Mouse (Mus musculus) heart, embryonic 11.5 days (tissue): ENCODE results near the gene Ptprn2. TPM values are rescaled to one million over a fixed set of nuclear protein-coding genes. Genes with fewer than 3 reads are reported as not detected.

ENCODE experiments used
- ATAC-seq: fragments of 200-750 bp; cut with Nextera tagmentation; replicated peaks from 2 replicates; pipeline ENCODE4 v1.8.0; 2017; ENCODE audit warnings: moderate library complexity; ENCODE audit not compliant: insufficient number of reproducible peaks, low FRiP score, low TSS enrichment
- H3K27ac ChIP-seq: fragments of 300-500 bp; sonication (generic); 2 replicates; pipeline ENCODE4 v1.5.1; 2014; ENCODE audit warnings: mild to moderate bottlenecking, low read depth, low read length
- H3K27me3 ChIP-seq: fragments of 300-500 bp; sonication (generic); 2 replicates; pipeline ENCODE4 v1.6.1; 2014; ENCODE audit warnings: mild to moderate bottlenecking, low read length, mixed read lengths; ENCODE audit not compliant: control insufficient read depth, insufficient read depth
- H3K36me3 ChIP-seq: fragments of 300-500 bp; sonication (generic); 2 replicates; pipeline ENCODE4 v1.6.1; 2014; ENCODE audit warnings: mild to moderate bottlenecking, low read length, moderate library complexity, mixed read lengths; ENCODE audit not compliant: control insufficient read depth, insufficient read depth
- H3K4me1 ChIP-seq: fragments of 300-500 bp; sonication (generic); 2 replicates; pipeline ENCODE4 v1.6.1; 2014; ENCODE audit warnings: low read length; ENCODE audit not compliant: control insufficient read depth, insufficient read depth
- H3K4me2 ChIP-seq: fragments of 300-500 bp; sonication (generic); 2 replicates; pipeline ENCODE4 v1.6.1; 2014; ENCODE audit warnings: mild to moderate bottlenecking, moderate library complexity
- H3K4me3 ChIP-seq: fragments of 300-500 bp; sonication (generic); 2 replicates; pipeline ENCODE4 v1.5.1; 2014; ENCODE audit warnings: low read depth, low read length
- H3K9ac ChIP-seq: fragments of 300-500 bp; sonication (generic); 2 replicates; pipeline ENCODE4 v1.6.1; 2014; ENCODE audit warnings: mild to moderate bottlenecking, low read depth, low read length, moderate library complexity
- H3K9me3 ChIP-seq: fragments of 300-500 bp; sonication (generic); replicated peaks from 2 replicates; pipeline ENCODE4 v1.6.1; 2016; ENCODE audit warnings: low read length; ENCODE audit not compliant: control insufficient read depth
- WGBS: fragments of 180-500 bp; shearing (Covaris S2); extraction: QIAGEN DNeasy Blood & Tissue Kit; methylation state at CpG from one replicate; pipeline ENCODE4 v1.1.7; 2014; ENCODE audit not compliant: insufficient replicate concordance; 5-methylcytosine and 5-hydroxymethylcytosine counted together
- polyA plus RNA-seq: library from polyadenylated mRNA; unstranded; fragments of >200 nt; fragmentation: Nextera tagmentation; extraction: Ambion mirVana; gene quantifications from 2 replicates; pipeline ENCODE4 v1.2.1, GENCODE M21; 2014

Gene Ptprn2
- polyA plus RNA-seq, 1 experiment from 2014 or later: not detected

GRCm38 (mm10) chr12:117251663-117252425 lies 766.3 kb downstream of the Ptprn2 start:
- H3K9ac ChIP-seq: no peak overlapping the region
- H3K27ac ChIP-seq: no peak overlapping the region
- no peak for ATAC-seq
- no peaks in the 10 kb centered on the region for H3K36me3 ChIP-seq
- H3K4me1 ChIP-seq: peaks cover 5% of the 10 kb centered on the region; the same call in 1 of the 2 replicates
- H3K27me3 ChIP-seq: no peaks in the 10 kb centered on the region; the same call in 1 of the 2 replicates
- H3K4me2 ChIP-seq: peak overlapping the region; percentile 29
- no peak overlapping the region for H3K4me3 ChIP-seq
- 15% methylated on average over 11 of the region's 11 CpGs for WGBS
- H3K9me3 ChIP-seq: no peaks in the 10 kb centered on the region

DNA sequence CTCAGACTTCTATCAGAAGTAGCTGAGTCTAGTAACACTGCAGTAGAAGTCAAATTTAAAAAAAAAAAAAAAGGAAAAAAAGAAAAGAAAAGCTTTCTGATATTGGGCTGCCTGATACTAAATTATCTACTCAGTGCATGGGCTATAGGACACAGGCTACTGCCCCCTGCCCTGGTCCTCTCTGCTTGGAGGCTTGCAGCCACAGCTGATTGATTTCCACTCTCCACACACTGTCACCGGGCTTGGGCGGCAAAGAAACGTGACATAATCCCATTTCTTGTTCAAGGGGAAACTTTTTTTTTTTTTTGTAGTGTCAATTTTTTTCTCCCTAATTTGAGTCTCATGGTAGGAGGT lies 766.9 kb downstream of the Ptprn2 start:
- Histone ChIP-seq H3K4me2 (no peak overlapping the region), H3K27me3 (peaks cover 2% of the 10 kb centered on the region; the same call in 1 of the 2 replicates), H3K4me1 (peaks cover 5% of the 10 kb centered on the region; the same call in 1 of the 2 replicates), H3K9ac (no peak overlapping the region), H3K27ac (no peak overlapping the region), H3K36me3 (no peaks in the 10 kb centered on the region), H3K9me3 (no peaks in the 10 kb centered on the region), H3K4me3 (no peak overlapping the region)
- ATAC-seq: no peak
- WGBS: 12% methylated on average over 3 of the region's 3 CpGs

GRCm38 (mm10) chr12:117254356-117254755 lies 768.8 kb downstream of the Ptprn2 start:
- Histone ChIP-seq H3K27me3 (peaks cover 12% of the 10 kb centered on the region), H3K4me2 (no peak overlapping the region), H3K27ac (no peak overlapping the region), H3K9me3 (no peaks in the 10 kb centered on the region), H3K36me3 (no peaks in the 10 kb centered on the region), H3K4me3 (no peak overlapping the region), H3K9ac (no peak overlapping the region), H3K4me1 (peaks cover 5% of the 10 kb centered on the region; the same call in 1 of the 2 replicates)
- no peak for ATAC-seq
- 53% methylated on average over 9 of the region's 9 CpGs for WGBS

- ATAC-seq: no peak
- WGBS: 41% methylated on average over 6 of the region's 6 CpGs
- no peak overlapping the region for H3K9ac ChIP-seq
- H3K36me3 ChIP-seq: no peaks in the 10 kb centered on the region
- no peak overlapping the region for H3K27ac ChIP-seq
- H3K4me3 ChIP-seq: no peak overlapping the region
- no peaks in the 10 kb centered on the region for H3K9me3 ChIP-seq
- H3K4me1 ChIP-seq: peaks cover 5% of the 10 kb centered on the region; the same call in 1 of the 2 replicates
- peaks cover 12% of the 10 kb centered on the region for H3K27me3 ChIP-seq
- H3K4me2 ChIP-seq: no peak overlapping the region
Measured at GRCm38 (mm10) chr12:117255325-117255724, 769.8 kb downstream of the Ptprn2 start.

DNA sequence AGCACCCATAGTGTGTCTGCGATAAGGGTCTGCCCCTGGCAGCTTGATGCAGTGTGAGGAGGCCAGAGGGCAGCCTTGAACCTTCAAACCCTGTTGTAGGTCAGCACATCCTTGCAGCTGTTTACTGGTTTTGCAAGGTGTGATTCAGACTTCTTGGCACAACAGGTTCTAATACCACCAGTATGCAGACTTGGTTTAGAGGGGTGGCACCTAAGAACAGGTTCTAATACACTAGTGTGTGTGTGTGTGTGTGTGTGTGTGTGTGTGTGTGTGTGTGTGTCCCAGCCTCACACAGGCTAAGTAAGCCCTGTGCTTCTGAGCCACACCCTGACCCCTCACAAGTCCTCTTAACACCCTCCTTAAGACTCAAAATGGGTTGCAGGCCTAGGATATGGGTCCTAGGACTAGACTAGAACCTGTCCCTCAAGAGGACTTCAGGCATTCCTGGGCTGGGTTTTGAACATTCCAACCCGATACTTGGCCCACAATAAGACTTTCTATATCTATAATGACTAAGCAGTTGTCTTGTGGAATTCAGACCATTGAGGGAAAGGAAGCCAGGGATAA lies 770.3 kb downstream of the Ptprn2 start:
- Histone ChIP-seq H3K27me3 (peaks cover 12% of the 10 kb centered on the region), H3K4me2 (no peak overlapping the region), H3K9me3 (no peaks in the 10 kb centered on the region), H3K36me3 (no peaks in the 10 kb centered on the region), H3K9ac (no peak overlapping the region), H3K4me1 (peaks cover 5% of the 10 kb centered on the region; the same call in 1 of the 2 replicates), H3K27ac (no peak overlapping the region), H3K4me3 (no peak overlapping the region)
- ATAC-seq: no peak
- WGBS: 73% methylated on average over 2 of the region's 2 CpGs

- Histone ChIP-seq H3K36me3 (no peaks in the 10 kb centered on the region), H3K27ac (no peak overlapping the region), H3K9ac (no peak overlapping the region), H3K4me2 (no peak overlapping the region), H3K9me3 (no peaks in the 10 kb centered on the region), H3K4me3 (no peak overlapping the region), H3K4me1 (no peaks in the 10 kb centered on the region), H3K27me3 (peaks cover 12% of the 10 kb centered on the region)
- no peak for ATAC-seq
- WGBS: 72% methylated on average over 5 of the region's 5 CpGs
Measured at GRCm38 (mm10) chr12:117256849-117257204, 771.3 kb downstream of the Ptprn2 start.

GRCm38 (mm10) chr12:117257205-117257920 lies 771.8 kb downstream of the Ptprn2 start:
- H3K9ac ChIP-seq: no peak overlapping the region
- no peaks in the 10 kb centered on the region for H3K4me1 ChIP-seq
- H3K36me3 ChIP-seq: no peaks in the 10 kb centered on the region
- H3K27me3 ChIP-seq: peaks cover 12% of the 10 kb centered on the region
- no peaks in the 10 kb centered on the region for H3K9me3 ChIP-seq
- H3K4me2 ChIP-seq: peak overlapping the region; percentile 4; the same call in 1 of the 2 replicates
- H3K4me3 ChIP-seq: no peak overlapping the region
- no peak overlapping the region for H3K27ac ChIP-seq
- 25% methylated on average over 20 of the region's 20 CpGs for WGBS
- no peak for ATAC-seq

DNA sequence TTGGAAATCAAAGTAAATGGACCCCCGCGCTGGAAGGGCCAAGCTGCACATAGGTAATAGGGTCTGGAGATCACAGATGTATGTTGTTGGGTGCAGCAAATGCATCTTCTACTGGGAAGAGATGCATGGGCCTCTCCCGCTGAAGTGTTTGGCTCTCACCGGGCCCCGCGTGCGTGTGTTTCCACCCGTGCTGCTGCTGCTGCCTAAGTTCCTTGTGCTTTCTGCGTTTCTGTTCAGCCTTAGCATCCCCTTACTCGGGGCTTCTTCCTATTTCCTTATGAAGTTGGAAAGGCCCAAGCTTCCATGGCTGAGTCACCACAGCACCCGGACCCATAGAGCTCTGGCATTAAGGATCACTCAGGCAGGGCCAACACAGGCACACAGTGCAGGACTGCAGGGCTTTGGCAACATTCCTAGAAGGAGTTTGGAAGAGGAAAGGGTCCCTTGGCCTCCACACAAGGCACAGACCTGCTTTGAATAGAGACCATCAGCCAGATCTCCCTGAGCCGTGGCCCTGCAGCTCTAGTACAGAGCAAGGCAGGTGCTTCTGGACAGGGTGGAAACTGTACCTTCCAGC lies 772.5 kb downstream of the Ptprn2 start:
- no peak overlapping the region for H3K9ac ChIP-seq
- no peak for ATAC-seq

More for the DNA sequence above, 772.5 kb downstream of the Ptprn2 start:
- WGBS: 59% methylated on average over 12 of the region's 12 CpGs
- H3K9me3 ChIP-seq: no peaks in the 10 kb centered on the region
- H3K4me3 ChIP-seq: no peak overlapping the region
- no peak overlapping the region for H3K4me2 ChIP-seq
- no peak overlapping the region for H3K27ac ChIP-seq
- H3K27me3 ChIP-seq: peaks cover 15% of the 10 kb centered on the region
- no peaks in the 10 kb centered on the region for H3K4me1 ChIP-seq
- no peaks in the 10 kb centered on the region for H3K36me3 ChIP-seq
